Mouse (Mus musculus): ENCODE data around the gene Clstn3.
"Not testable (repeated sequence)": the region's sequence is repeated elsewhere in the genome, so short reads cannot be mapped to it uniquely, and the experiment has no call there.

Gene Clstn3

GRCm38 (mm10) chr6:124479573-124479930, 15.0 kb upstream of the Clstn3 start:
- no peak for DNase-seq (ENCODE audit: low spot score in 2 of 2)

DNA sequence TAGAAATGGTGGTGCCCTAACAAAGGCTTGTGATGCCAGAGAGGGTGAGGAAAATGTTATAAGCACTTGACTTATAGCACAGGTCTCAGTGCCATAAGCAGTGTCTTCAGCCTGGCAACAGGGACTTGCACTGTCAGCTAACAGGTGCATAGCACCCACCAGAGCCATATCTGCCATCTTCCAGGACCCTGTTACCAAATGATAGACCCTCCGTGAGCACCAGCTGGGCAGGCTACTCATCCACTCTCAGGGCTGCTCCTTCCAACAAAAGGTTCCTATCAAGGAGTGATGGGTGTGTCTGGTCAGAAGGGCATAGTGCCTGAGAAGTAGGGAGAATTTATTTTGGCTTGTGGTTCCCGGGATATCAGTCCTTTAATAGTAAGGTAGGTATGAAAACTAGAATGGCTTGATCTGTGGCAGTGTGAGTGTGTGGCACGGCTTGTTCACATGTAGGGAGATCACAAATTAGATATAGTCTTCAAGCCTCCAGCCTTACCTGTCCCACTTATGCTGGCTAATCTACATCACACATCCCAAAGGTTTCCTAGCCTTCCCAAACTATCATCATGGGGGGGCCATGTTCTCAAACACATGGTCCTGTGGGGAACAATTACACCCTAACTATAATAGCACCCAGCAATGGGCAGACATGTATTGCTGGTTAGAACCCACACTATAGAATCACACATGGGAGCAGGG, 14.4 kb upstream of the Clstn3 start:
- DNase-seq (ENCODE audit: low spot score in 2 of 2), result no peak

GRCm38 (mm10) chr6:124477922-124478651, 13.5 kb upstream of the Clstn3 start:
- no peak for DNase-seq (ENCODE audit: low spot score in 2 of 2)

DNA sequence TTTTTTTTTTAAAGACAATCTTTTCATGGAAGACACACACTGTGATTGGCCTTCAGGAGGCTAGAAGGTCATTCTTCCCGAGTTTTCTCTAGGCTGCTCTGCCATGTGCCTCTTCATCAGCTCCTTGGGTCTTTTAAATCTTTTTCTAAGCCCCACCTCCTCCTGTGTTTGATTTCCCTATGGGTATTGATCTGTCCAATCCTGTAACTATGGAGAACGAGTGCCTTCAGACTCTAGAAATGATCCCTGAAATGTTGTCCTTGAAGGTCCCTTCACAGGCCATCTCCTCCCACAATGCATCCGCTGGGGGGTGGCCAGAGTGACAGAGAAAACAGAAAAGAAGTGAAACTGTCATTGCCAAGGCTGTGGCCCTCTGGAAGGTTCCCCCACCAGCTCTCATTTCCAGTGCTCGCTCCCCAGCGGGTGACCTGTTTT, 12.6 kb upstream of the Clstn3 start:
- DNase-seq (ENCODE audit: low spot score in 2 of 2), result no peak

DNA sequence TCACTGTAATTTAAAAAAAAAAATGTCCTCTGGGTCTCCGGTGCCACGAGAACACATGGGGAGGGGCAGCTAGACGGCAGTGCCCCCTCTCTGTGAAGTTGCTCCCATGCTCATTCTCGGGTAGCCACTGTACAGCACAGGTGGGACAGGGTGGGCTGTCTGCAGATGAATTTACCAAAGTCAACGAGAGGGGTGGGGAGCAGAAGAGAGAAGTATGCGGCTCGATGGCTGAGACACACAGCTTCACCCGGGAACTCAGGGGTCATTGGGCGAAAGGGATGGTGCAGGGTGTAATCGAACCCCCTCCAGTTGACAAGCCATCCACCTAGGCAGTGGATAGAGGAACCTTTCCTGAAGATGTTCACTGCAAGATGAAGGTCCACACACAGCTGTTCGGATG, 12.2 kb upstream of the Clstn3 start:
- DNase-seq (ENCODE audit: low spot score in 2 of 2), result no peak

- DNase-seq (ENCODE audit: low spot score in 2 of 2), result no peak
Observed at GRCm38 (mm10) chr6:124476216-124476615, 11.6 kb upstream of the Clstn3 start.

GRCm38 (mm10) chr6:124475335-124476075, 10.9 kb upstream of the Clstn3 start:
- not testable (repeated sequence) for DNase-seq (ENCODE audit: low spot score in 2 of 2)

DNA sequence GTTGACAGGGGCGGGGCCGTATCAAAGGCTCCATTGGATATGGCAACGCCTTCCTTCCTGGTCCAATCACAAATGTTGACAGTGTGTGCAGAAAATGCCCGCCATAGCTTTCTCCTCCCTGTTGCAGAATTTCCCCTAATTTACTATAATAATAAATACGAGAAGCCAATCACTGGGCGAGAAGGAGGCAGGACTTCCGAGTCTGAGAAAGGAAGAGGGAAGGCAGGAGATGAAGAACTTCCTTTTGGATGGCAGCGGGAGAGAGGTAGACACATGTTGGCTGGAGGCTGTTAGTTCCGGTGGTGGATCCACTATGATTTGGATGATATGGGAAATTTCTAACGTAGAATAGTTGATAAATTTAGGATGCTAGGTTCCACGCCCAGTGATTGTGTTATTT, 10.0 kb upstream of the Clstn3 start:
- DNase-seq (ENCODE audit: low spot score in 2 of 2), result no peak

GRCm38 (mm10) chr6:124472801-124473200, 8.2 kb upstream of the Clstn3 start:
- DNase-seq (ENCODE audit: low spot score in 2 of 2), result peak; percentile 67 to 82

DNA sequence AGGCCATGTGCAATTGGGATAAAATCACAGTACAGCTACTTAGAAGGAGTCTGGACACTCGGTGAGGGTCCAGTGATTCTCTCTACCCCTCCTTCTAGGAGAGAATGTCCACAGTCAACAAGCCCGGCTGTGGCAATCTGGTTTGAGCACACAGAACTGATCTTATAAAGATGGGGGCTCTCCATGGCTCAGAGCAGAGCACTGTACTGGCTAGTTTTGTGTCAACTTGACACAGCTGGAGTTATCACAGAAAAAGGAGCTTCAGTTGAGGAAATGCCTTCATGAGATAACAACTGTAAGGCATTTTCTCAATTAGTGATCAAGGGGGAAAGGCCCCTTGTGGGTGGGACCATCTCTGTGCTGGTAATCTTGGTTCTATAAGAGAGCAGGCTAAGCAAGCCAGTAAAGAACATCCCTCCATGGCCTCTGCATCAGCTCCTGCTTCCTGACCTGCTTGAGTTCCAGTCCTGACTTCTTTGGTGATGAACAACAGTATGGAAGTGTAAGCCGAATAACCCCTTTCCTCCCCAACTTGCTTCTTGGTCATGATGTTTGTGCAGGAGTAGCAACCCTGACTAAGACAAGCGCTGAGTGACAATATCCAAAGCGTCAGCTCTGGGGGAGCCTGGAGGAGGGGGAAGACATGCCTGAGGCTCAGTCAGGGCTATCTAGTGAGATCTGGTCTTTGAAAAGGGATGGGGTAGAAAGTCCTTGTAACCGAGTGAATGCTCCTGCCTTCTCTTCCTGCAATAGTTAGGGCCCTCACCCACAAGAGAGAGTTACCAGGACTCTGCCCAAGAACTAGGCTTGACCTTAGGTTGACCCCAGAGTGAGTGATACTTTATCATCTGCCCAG, 7.4 kb upstream of the Clstn3 start:
- not testable (repeated sequence) for DNase-seq (ENCODE audit: low spot score in 2 of 2)

DNA sequence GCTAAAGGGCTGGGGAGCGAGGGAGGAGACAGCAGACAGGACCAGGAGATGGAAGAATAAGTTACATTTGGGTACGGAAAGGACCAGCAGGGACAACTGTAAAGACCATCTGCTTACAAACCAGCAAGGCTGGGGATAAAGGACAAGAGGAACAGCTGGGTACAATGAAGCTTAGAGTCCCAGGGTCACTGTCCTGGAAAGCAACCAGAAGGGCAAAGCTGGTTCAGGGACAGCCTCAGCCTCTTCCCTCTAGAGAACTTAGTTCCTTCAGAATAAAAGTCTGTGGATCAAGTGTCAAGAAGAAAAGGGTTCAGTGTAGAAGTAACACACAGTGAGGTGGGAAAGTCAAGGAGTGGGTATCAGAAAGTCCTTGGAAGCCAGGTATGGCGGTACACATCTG, 6.5 kb upstream of the Clstn3 start:
- no peak for DNase-seq (ENCODE audit: low spot score in 2 of 2)

DNA sequence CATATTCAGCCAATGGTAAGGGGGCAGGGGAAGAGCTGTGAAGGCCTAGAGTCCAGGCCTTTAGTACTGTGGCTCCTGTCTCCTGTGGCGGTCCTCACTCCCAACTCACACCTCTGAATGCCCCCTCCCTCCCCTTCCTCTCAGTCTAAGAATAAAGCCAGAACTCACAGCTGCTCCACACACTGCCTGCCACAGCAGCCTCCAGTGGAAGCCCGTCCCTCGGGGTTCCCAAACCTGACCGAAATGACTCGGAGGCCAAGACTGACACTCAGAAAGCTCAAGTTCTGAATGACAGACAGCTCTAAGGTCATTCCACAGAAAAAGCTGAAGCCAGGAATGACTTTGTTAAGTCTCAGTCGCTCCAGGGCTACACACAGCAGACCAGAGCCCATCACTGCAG, 1.1 kb upstream of the Clstn3 start:
- DNase-seq (ENCODE audit: low spot score in 2 of 2), result no peak

DNA sequence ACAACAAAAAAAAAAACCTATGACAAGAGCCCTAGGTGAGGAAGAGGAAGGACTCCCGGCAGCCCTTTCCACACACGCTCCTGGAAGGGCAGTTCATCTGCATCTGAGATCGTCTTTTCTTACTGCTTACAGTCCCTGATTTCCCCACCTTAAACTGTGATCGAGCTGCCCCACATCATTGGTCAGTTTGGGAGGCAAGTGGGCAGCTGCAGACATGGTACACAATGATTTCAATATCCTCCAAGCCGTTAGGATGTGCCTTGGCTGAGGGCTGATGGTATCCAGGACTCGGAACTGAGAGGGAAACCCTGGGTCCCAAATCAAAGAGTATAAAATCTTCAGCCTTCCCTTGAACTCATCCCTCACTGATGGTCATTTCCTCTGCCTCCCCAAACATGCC, 705 bp upstream of the Clstn3 start:
- DNase-seq (ENCODE audit: low spot score in 2 of 2), result no peak

DNA sequence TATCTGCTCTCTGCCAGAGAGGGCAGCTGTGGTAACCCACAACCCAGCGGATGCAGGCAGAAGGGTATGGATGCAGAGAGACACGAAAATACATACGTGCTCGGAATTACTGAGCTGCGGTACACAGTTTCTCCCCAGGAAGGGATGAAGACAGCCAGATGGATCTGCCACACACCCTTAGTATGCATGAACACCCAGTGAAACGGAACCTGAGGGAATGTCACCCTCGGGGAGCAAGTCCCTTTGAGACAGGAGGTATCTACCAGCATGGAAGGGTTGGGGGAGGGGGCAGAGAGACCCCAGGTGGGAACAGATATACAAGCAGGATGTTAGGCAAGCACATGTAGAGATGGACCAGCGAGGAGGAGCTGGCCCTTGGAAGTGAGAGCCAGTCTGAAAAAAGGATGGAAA, 708 bp downstream of the Clstn3 start:
- no peak for DNase-seq (ENCODE audit: low spot score in 2 of 2)

DNA sequence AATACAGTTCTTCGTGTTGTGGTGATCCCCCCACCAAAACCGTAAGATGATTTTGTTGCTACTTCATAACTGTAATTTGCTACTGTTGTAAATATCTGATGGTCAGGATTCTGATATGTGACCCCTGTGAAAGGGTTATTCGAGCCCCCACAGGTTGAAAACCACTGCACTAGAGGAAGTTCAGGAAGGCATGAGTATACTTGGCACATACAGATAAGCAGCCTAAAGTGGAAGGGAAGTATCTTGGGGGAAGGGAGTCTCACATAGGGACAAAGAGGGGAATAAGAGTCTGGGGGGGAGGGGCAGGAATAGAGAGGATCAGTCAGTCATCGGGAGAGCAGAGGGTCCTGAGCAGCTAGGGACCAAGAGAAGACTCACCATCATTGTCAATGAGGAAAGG, 5.2 kb downstream of the Clstn3 start:
- DNase-seq (ENCODE audit: low spot score in 2 of 2), result no peak

DNA sequence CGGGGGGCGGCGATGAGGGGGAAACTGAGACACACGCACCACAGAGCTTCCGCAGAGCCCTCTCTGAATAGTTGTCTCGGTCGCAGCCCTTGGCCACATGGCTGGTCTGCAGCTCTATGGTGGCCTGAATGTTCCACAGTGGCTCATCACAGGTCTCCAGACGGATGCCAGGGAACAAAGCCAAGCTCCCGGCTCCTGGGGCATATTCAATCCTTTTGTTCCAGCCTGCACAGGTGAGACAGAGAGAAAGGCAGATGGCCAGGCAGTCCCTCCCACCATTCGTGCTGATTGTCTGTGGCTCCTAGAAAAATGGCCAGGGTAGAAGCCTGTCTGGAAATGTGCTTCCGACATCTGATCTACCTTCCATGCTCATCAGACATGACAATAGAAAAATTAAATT, 6.1 kb downstream of the Clstn3 start:
- DNase-seq (ENCODE audit: low spot score in 2 of 2), result no peak

GRCm38 (mm10) chr6:124457827-124458226, 6.8 kb downstream of the Clstn3 start:
- no peak for DNase-seq (ENCODE audit: low spot score in 2 of 2)

DNA sequence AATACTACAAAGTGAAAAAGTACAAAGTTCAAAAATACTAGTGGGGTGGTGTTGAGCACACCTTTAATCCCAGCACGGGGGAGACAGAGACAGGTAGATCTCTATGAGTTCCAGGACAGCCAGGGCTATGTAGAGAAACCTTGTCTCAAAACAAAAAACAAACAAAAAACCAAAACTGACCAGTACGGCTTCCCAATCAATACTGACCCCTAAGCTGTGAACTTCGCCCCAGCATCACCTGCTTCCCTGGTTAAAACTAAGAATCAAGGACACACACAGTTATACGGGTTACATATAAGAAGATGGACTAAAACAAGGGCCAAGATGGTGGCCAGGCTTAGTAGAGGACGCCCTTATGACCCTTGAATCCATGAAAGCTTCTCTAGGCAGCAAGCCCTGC, 8.4 kb downstream of the Clstn3 start:
- no peak for DNase-seq (ENCODE audit: low spot score in 2 of 2)

- no peak for DNase-seq (ENCODE audit: low spot score in 2 of 2)
Observed at GRCm38 (mm10) chr6:124453756-124454155, 10.8 kb downstream of the Clstn3 start.

- no peak for DNase-seq (ENCODE audit: low spot score in 2 of 2)
Observed at GRCm38 (mm10) chr6:124451995-124452394, 12.6 kb downstream of the Clstn3 start.

DNA sequence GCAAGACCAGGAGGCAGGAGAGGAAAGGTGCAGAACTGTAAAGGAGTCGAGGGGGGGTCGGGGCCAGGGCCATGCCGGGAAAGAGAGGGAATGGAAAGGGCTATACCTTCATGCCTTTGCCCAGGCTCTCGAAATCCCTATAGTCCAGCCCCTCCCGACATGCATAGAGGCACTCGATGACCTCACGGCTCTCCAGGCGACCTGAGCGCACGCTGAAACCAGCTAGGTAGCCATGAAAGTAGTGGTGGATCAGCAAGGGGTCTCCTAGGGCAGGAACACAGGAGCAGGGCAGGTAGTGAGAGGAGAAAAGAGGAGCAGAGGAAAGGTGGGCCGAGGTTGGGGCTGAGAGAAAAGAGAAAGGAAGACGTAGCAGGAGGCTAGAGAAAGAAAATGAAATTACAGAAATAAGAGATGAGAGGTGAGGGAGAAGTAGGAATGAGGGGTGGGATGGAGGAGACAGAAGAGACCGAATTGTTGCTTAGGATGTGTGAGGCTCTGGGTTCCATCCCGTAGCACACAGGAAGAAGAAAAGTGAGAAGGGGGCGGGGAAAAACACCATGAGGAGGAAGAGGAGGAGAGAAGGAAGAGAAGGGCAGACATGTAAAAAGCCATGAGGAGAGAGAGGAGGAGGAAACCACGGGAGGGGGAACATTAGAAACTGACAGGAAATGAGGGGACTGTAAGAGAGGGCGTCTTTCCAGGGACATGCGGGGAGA, 14.8 kb downstream of the Clstn3 start:
- DNase-seq (ENCODE audit: low spot score in 2 of 2), result no peak
